Mouse (Mus musculus) liver, embryonic 15.5 days (tissue): ENCODE measurements at regions not wholly inside any gene's neighbourhood (a gene's known extent, or its start where the extent isn't known, plus 50 kb on each side); places are given as distances from the start of the nearest gene placed in this dataset. TPM values are rescaled to one million over a fixed set of nuclear protein-coding genes. Genes with fewer than 3 reads are reported as not detected.

Experiments used
- microRNA-seq: library from miRNA; unstranded; fragments of <30 nt; microRNA quantifications from one replicate; pipeline ENCODE4, GENCODE M21; 2016

Small RNA genes lying in the stretch of these regions (microRNA-seq; reads per million reads assigned to microRNA genes)
- gene Gm24275, result not detected
